Mouse (Mus musculus) thymus, adult 2 months (tissue): Measurements from ENCODE around the gene Slc25a1.

ENCODE experiments used
- CTCF ChIP-seq: fragments of 200-500 bp; IDR thresholded peaks from 2 replicates; pipeline ENCODE4 v1.5.1; 2012; ENCODE audit warnings: mild to moderate bottlenecking, control low read depth, low read length, moderate library complexity, borderline replicate concordance; ENCODE audit not compliant: control insufficient read depth, poor library complexity, insufficient read depth; ENCODE audit errors: extremely low read depth
- POLR2A ChIP-seq: fragments of 200-500 bp; IDR thresholded peaks from 2 replicates; pipeline ENCODE4 v1.6.1; 2012; ENCODE audit warnings: mild to moderate bottlenecking, low read length, control low read depth, moderate library complexity; ENCODE audit not compliant: control insufficient read depth, poor library complexity, insufficient read depth; ENCODE audit errors: extremely low read depth

- no peak for TF ChIP-seq POLR2A
- no peak for TF ChIP-seq CTCF
These were observed 8.8 kb upstream of the Slc25a1 start for GRCm38 (mm10) chr16:17936776-17937175.
